Mouse (Mus musculus) thymus, postnatal 25 days (tissue): ENCODE measurements around the gene Chd3.

Experiments
- DNase-seq: peaks from one replicate; pipeline ENCODE4 v3.0.0; 2022

The Chd3 gene

GRCm38 (mm10) chr11:69386758-69387157 lies 17.6 kb upstream of the Chd3 start:
- no peak for DNase-seq

GRCm38 (mm10) chr11:69384979-69385378 lies 15.8 kb upstream of the Chd3 start:
- DNase-seq: no peak

- no peak for DNase-seq
Measured at GRCm38 (mm10) chr11:69382478-69383105, 13.4 kb upstream of the Chd3 start.

GRCm38 (mm10) chr11:69381356-69381755 lies 12.2 kb upstream of the Chd3 start:
- DNase-seq: no peak

GRCm38 (mm10) chr11:69379600-69379999 lies 10.4 kb upstream of the Chd3 start:
- no peak for DNase-seq

GRCm38 (mm10) chr11:69377766-69378165 lies 8.6 kb upstream of the Chd3 start:
- DNase-seq: no peak

DNA sequence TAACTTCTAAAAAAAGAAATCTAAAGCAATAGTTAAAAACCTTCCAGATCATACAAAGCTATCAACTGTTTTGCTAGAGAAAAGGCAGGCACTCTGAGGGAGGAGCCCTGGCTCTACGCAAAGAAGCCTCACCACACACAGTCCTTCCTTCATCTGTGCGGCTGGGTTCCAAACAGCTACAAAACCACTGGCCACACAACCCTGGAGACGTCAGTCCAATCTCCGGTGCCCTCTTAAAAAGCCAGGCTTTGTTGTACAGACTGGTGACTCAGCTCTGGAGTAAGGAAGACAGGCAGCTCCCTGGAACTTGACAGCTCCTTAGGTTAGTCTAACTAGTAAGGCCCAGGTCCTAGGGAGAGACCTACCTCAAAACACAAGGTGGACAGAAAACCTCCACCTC lies 6.4 kb upstream of the Chd3 start:
- no peak for DNase-seq

DNA sequence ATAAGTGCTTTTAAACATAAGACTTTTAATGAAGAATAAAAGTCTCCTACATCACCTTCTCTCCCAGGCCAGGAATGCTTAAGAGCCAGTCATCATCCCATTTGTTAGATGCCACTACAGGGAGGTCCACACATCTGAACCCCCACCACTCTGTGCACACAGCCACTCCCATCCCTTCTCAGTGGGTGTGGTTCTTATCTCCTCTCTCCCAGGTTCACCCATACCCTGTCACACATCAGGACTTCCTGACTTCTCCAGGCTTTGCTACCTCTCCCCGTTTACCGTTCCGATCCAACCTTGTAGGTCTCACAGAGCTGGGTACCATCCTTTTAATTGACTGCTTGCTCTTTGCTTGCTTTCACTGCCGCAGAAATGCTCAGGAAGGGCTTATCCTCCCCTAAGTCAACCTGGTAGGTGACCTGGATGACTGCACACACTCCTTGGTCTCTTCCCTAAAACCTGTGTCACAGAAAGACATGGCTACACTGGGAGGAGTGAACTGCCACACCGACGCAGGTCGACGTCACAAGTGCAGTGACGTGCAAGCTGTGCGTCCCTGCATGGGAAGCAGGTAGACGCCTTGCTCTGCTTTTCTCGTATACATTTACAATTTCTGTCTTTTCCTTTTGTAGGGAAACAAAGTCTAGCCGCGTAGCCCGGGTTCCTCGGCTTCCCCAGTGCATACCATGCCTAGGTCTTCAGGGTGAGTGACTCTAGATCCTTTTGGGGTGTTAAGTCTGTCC lies 4.2 kb upstream of the Chd3 start:
- no peak for DNase-seq

GRCm38 (mm10) chr11:69372780-69373170 lies 3.6 kb upstream of the Chd3 start:
- DNase-seq: no peak

DNA sequence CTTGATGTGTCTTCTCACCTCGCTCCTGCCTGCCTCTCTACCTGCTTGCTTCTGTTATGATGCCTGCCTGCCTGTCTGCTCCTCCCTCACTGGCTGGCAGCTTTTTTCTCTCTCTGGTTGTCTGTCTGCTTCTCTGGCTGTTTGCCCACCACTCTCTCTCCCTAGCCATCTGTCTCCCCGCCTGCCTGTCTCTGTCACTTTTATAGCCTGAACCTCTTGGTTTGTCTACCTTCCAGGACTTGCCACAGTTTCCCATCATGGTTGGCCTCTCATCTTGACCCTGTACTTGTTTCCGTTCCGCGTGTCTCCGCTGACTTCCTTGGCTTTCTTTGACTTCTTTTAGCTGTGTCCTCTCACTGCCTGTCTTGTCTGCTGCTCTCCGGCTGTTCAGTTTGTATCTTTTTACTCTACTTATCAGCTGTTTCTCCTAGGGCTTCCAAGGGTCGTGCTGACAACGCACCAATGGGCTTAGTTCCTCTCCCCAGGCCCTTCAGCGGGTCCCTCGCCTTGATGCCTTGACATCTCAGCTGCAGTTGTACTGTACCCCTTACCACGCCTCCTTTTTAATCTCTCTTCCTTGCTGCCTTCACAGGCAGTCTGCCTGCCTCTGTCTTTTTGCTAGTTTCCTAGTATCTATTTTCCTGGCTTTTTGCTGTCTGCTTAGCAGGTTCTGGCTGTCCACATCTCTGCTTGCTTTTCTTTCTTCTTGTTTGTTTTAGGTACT lies 3.0 kb upstream of the Chd3 start:
- DNase-seq: peak; percentile 24

DNA sequence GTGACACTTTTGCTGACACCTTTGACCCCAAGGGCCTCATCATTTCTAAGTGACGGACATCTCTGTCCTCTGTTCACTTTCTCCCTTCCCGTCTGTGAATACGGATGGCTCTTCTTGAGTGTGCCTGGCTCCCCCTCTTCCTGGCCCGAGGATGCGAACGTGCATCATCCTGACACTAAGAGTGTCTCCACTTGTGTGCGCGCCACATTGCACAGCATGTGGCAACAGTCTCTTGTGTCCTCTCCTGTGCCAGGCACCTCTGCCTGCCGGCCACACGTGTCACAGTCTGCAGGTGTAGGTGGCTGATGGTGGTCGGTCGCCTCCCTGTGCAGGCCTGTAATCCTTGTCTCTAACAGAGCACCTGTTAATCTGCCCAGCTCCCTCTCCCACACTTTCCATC lies 2.4 kb upstream of the Chd3 start:
- DNase-seq: no peak

DNA sequence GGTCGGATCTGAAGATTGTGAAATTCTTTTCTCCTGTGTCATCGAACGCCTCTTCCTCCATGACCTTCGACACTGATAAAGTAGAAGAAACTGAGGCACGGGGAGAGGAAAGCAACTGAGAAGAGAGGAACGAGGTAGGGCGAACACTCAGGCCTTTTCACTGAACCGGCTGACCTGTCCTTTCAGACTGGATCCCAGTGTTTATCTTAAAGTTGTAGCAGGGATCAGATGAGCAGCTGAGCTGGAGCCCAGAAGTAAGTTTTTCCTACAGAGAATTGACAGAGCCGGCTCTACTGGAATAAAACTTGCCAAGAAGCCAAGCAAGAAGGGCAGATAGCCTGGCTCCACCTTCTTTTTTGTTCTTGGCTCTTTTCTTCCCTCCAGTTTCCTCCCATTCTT lies 1.6 kb upstream of the Chd3 start:
- no peak for DNase-seq

- no peak for DNase-seq
Measured at GRCm38 (mm10) chr11:69369990-69370816, 997 bp upstream of the Chd3 start.

DNA sequence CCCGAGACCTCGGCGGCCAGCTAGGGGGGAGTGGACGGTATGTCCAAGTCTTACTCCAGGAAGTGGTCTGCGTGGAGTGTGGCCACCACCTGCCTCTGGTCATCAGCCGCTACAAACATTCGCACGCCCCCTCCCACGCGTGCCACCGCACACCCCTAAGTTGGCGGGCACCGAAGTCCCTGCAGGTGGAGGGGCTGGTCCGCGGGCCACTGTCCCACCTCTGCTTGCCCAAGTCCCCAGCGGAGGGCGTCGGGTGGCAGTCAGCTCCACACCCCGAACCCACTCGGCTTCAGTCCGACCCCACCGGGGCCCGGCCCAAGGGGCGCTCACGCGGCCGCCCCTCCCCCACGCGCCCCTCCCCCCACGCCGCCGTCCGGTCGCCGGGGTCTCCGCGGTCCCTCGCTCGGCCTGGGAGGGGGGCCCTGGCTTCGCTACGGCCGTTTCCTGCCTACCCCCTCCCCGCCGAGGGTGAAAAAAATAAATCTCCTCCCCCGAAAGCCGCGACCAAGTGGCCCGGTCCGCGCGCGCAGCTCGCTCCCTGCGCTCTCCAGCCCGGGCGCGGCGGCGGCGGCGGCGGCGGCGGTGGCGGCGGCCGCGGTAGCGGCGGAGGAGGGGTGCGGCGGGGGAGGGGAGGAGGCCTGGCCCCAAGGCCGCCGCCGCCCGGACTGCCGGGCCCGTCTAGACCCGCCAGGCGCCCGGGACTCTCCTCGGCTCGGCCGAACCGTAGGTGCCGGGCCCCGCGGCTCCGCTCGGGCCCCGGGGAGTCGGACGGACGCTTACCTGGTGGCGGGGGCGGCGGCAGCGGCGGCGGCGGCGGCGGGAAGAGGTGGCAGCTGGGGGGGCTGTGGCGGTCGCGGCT lies 621 bp downstream of the Chd3 start:
- peak; percentile 63 for DNase-seq

DNA sequence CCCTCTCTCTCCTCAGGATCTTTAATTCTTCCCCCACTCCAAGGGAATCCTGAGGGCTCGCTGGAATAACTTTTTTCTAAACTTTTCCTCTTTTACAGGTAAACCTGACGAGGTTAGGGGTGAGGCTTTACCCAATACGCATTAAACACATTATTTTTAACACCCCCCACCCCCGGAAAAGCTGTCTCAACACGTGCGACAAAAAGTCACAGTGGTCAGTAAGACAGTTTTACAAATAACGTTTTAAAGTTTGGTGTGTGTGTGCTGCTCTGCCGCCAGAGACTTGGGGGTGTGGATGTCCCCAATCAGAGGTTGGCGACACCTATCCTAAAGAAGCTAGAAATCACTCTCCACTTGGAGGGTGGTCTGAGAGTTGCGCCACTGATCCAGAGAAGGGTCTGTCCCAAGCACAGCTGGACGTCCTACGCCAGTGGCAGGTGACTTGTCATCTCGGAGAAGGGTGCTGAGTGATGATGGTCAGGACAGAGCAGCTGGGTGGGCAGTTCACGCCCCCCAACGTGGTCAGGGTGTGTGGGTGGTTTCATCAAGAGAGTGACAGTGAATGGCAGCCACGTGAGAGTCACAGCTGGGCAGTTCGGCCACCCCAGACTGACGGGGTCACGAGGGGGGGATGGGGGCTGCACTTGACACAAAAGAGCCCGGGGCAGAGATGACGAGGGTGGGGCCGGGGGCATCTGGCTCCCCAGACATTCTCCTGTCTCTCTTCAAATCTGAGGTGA lies 1.4 kb downstream of the Chd3 start:
- DNase-seq: peak; percentile 44

DNA sequence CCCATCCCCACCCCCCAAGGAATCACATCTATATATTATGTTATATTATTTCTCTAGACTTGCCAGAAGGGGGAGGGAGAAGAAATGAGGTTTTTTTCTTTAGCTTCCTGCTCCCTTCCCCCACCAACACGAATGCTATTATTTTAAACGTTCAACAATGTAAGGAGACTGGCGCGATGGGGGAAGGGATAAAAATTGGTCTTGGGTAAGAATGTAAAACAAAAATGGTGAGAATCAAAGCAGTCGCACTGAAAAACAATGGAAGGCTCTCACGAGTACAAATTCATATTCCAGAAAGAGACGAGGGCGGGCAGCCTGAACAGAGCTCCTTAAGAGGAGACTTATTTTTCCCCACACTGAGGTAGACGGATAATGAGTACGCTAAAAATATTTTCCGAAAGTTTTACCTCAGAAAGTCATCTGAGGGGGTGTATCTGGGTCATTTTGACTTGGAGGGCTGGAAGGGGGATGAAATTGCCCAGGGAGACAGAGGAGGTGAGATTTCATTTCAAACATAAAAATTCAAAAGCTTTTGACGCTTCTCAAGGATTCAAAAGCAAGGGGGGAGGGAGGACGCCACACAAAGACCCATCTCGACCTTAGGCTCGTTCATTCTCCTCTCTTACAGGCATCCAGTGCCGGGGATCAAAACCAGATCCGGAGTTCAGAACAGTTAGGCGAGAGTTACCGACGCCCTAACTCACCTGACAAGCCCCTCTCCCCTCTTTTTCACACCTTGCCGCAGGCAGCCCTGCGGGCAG lies 2.2 kb downstream of the Chd3 start:
- DNase-seq: peak; percentile 54

GRCm38 (mm10) chr11:69366157-69366854 lies 2.9 kb downstream of the Chd3 start:
- DNase-seq: peak; percentile 88

DNA sequence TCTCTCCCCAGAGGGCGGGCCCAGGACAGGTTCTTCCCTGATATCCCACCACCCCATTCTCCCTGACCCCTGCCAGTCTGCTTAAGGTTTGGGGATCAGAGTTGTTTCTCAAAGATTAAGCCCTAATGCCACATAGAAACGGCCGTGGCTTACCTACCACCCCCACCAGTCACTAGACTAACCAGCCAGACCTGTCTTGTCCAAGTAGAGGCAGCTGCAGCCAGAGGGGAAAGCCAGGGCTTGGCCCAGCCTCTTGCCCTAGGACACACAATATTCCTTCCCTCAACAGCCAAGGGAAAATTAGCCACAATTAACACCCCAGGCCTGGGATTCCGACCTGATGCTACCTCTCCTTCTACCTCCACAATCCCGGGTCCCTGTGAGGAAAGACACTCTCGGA lies 3.5 kb downstream of the Chd3 start:
- DNase-seq: no peak

GRCm38 (mm10) chr11:69364910-69365309 lies 4.3 kb downstream of the Chd3 start:
- peak; percentile 20 for DNase-seq

DNA sequence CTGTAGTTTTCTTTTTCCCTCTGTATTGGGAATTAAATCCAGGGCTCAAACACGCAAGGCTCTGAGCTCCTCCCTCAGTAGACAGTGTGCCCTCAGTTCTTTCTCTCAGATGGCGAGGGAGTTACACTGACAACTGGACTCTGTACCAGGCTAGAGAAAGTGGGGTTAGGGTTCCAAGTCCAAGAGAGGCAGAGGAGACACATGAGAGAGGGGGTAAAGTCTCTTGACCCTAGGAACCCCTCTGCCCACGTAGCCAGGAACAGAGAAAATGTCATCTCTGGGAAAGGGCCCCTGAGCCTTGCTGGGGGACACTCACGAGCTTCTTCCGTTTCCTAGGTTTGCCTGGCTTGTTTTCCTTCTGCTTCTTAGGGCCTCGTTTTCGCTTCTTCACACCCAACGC lies 4.8 kb downstream of the Chd3 start:
- no peak for DNase-seq
